Mouse (Mus musculus): ENCODE measurements around the gene Hdhd3.

The Hdhd3 gene

DNA sequence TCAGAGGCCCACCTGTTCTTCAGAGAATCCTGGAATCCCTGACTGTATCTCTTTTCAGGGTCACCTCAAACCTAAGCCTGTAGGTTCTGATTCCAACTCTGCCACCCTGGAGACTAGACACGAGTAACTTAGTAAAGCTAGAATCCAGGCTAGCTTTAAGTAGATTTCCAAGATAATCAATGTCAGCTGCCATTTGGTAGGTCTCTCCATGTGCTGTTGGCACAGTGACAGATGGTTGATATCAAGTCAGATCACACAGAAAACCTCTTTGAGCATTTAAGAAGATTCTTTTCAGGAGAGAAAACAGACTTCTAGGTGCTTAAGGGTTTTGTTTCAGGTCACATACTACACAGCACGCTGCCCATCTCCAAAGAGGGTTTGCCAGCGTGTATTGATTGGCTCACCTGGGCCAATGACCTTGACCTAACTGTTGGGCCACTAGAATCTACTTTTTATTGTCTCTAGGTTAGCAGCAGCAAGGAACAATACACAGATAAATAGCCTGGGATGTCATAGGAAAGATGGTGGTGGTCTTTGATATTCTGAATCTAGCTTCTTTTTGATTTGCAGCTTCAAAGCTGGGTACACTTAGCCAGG is at the start of gene Hdhd3:
Hdhd3 (minus strand) TSS at position 94 of the 597 bp plus-strand sequence.
- DNase-seq (ENCODE audit: extremely low read depth, low read depth, low spot score), result no peak

DNA sequence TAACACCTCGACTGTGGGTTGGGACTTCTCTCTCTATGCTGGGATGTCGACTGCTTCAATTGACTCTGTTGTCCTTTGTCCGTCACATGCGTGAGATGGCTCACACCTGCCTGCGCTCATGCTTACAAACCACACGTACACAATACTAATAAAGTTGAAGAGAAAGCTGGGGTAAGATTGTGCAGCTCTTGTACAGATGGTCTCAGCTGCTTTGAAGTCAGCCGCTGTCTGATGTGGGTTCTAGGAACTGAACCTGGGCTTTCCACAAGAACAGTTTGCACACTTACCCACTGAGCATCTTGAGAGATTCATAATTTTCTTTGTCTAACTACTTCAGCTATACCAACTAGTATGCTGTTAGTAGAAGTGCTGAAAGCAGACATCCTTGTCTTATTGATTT is 48.7 kb upstream of the Hdhd3 start:
- DNase-seq (ENCODE audit: extremely low read depth, low read depth, low spot score), result no peak

DNA sequence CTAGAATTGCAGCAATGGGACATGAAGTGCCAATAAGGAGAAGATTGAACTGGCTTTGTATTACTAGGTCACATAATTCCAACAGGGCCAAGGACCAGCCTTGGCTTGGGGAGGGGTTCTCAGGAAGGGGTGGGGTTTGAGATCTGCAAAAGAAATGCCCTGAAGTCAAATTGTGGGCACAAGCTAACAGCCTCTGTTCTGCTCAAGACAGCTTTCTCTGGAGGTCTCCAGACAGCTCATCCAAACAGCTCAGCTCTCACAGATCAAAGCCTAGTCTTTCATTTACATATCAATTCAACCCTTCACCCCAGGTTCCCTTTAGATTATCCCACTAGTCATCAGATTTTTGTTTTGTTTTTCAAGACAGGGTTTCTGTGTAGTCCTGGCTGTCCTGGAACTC is 41.5 kb upstream of the Hdhd3 start:
- DNase-seq (ENCODE audit: extremely low read depth, low read depth, low spot score), result no peak

GRCm38 (mm10) chr4:62543782-62544181 is 40.5 kb upstream of the Hdhd3 start:
- DNase-seq (ENCODE audit: extremely low read depth, low read depth, low spot score), result no peak

DNA sequence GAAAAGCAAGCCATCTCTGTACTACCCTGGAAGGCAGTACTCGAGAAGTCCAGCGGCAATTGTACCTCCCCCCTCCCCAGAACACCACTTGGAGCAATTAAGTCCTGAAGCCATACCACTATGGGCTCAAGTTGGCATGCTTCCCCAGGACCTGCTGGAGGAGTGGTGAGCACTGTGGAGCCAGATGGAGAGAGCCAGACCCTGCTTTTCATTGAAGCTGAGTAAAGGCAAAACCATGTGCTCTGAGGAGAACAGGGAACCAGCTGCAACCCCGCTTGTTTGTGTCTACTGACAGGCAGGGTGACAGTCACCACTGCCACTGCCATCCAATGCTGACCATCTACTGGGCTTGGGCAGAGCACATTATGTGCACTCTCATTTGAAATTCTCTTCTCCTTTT is 38.5 kb upstream of the Hdhd3 start:
- no peak for DNase-seq (ENCODE audit: extremely low read depth, low read depth, low spot score)

GRCm38 (mm10) chr4:62533729-62534128 is 30.5 kb upstream of the Hdhd3 start:
- no peak for DNase-seq (ENCODE audit: extremely low read depth, low read depth, low spot score)

- DNase-seq (ENCODE audit: extremely low read depth, low read depth, low spot score), result no peak
Measured at GRCm38 (mm10) chr4:62527655-62528054, 24.4 kb upstream of the Hdhd3 start.

DNA sequence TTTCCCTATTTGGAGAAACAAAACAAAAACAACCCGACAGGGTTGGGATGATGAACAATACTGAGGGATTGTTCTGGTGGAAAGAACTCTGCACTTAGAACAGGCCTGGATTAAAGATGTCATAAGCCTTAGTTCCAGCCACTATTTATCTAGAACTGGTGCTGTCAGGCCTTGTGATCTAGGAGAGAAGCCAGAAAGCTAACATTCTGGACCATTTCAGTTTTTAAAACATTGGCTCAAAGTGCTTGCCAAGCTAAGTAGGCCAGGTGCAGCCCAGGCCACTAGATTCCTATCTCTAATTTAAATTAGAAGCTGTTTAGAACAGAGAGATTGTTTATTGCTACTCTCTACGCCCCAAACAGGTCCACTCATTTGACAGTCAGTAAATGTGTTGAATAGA is 23.0 kb upstream of the Hdhd3 start:
- no peak for DNase-seq (ENCODE audit: extremely low read depth, low read depth, low spot score)

GRCm38 (mm10) chr4:62525489-62525811 is 22.2 kb upstream of the Hdhd3 start:
- no peak for DNase-seq (ENCODE audit: extremely low read depth, low read depth, low spot score)

DNA sequence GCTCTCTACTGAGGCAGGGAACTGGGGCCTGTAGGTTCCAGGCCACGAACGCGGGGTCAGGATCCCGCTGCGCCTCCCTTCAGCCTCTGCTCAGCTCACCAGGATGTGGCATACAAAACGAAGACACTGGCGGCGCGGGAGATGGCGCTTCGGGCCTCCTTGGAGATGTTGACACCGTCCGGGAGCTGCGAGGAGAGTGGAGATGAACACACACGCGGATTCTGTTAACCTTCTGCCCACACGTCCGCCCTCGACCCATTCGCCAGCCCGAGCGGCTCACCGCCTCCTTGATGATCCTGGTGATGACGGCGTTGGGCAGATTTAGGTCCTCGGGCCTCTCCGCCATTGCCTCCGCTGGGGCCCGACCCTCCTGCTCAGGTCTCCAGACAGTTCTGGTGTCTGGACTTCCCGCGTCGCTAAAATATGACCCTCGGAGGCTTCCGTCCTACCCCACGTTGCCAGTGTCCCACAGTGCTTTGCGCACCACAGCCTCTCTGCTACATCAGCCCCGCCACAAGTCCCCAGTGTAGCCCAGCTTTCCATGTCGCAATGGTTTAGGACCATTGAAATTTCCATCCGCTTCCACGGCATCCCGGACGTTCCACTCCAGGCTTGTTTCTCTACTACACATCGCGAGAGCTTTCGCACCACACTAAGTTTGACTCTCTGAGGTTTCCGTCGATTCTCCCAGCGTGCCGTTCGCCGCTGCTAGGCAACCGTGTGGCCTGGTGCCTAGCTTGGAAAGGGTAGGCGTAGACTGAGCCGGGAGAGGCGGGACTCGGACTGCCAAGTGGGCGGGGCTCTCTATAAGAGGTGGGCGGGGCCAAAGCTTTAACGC is 21.6 kb upstream of the Hdhd3 start, which contains the start of the genes Pole3 and 4933430I17Rik:
Pole3 (minus strand) TSS at position 418 of the 838 bp plus-strand sequence.
4933430I17Rik (plus strand) TSS at position 719 of the 838 bp plus-strand sequence.
- no peak for DNase-seq (ENCODE audit: extremely low read depth, low read depth, low spot score)

GRCm38 (mm10) chr4:62520892-62521400 is 17.7 kb upstream of the Hdhd3 start:
- no peak for DNase-seq (ENCODE audit: extremely low read depth, low read depth, low spot score)

GRCm38 (mm10) chr4:62519849-62520233 is 16.6 kb upstream of the Hdhd3 start, which contains the start of gene Alad:
TSS of gene Alad (minus strand) at chr4:62519918.
- DNase-seq (ENCODE audit: extremely low read depth, low read depth, low spot score), result no peak

DNA sequence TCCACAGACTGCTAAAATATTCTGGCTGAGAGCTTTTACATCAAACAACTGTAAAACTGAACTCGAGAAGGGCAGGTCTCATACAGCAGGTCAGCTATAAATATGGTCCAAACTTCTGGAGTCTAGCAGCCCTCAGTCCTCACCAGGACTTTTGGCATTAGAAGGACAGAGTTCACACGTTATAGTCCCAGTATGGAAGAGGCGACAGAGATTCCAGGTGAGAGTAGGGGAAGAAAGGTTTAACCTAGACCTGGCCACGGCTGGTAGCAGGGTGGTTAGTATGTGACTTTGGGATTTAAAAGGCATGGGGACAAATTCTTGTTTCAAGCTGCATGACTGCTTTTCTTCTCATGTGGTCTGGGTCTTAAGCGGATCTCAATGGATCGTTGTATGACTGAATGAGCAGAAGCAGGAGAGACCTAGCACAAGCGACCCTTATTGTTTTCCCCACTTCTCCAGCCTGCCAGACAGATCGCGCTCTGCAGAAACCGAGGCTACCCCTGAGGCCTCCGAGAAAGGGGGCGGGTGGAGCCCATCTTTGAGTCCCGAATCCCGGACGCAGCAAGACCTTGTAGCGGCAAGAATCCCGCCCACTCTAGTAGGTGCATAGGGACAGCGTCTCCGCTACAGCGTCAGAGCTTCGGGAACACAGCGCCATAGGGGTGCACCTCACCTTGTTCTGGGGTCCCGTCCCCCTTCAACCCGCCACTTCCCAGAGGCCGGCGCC is 16.0 kb upstream of the Hdhd3 start:
- DNase-seq (ENCODE audit: extremely low read depth, low read depth, low spot score), result no peak

GRCm38 (mm10) chr4:62518416-62519121 is 15.3 kb upstream of the Hdhd3 start:
- no peak for DNase-seq (ENCODE audit: extremely low read depth, low read depth, low spot score)

DNA sequence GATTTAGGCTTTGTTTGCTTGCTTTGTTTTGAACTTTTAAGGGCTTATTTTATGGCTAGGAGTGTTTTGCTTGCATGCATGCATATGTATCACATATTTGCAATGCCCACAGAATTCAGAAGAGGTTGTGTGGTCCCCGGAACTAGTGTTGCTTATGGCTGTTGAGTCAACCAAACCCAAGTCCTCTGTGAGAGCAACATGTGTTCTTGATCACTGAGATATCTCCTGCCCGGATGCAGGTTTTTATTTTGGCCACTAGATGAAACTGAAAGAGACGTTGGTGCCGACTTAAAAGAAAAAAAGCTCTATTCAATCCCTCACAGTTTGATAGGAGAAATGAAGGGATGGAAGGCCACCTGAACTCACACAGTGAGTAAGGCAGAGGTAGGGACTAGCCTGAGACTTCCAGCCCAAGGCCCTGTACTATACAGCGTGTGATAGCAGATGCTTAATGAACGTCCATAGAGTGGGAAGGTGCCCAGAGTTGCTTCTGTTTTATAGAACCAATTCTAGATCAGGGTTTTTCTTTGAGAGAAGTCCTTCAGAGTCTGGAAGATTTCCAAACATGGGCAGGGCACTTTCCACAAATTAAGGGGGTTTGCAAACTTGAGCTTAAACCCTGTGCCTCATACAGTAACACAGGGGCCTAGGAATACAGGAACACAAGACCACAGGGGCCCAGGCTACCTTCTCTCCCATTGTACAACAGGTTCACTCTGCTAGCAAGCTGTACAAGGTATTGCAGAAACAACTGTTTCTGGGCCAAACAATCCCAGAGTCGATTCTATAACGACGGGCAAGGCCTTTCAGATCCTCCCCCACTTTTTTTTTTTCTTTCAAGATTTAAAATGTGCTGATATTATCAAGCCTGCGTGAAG is 14.5 kb upstream of the Hdhd3 start:
- DNase-seq (ENCODE audit: extremely low read depth, low read depth, low spot score), result no peak

- DNase-seq (ENCODE audit: extremely low read depth, low read depth, low spot score), result no peak
Measured at GRCm38 (mm10) chr4:62517046-62517445, 13.8 kb upstream of the Hdhd3 start.

DNA sequence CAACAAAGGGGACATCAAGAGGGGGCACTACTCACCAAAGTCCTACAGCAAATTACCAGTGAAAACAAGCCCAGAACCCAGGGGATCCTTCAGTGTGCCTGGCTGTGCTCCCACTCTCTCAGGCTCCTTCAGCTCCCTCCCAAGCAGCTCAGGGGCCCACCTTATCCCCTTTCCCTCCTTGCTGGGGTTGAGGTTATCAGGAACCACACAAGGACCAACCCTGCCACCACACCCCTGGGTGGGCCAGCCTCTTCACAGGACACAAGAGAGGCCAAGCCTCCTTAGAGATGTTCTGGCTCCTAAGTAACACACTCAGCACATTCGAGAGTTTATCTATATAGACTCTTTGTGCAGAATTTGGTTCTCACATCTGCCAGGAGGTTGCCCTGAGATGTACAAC is 13.3 kb upstream of the Hdhd3 start:
- no peak for DNase-seq (ENCODE audit: extremely low read depth, low read depth, low spot score)

DNA sequence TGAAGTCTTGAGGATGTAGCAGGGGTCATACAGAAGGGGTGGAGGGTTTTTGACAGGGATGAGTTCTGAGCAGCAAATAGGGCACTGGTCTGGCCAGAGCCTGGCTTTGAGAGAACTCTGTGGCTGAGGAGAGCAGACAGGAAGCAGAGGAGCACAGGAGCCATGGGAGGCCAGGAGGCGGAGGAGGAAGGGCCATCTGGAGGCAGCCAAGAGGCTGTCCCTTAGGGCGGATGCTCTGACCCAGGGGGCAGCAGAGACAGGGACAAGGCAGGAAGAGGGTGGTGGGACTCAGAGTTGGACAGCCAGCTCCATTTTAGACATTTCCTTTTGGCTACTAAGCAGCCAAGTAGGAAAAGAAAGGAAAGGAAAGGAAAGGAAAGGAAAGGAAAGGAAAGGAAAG is 12.8 kb upstream of the Hdhd3 start:
- DNase-seq (ENCODE audit: extremely low read depth, low read depth, low spot score), result no peak

DNA sequence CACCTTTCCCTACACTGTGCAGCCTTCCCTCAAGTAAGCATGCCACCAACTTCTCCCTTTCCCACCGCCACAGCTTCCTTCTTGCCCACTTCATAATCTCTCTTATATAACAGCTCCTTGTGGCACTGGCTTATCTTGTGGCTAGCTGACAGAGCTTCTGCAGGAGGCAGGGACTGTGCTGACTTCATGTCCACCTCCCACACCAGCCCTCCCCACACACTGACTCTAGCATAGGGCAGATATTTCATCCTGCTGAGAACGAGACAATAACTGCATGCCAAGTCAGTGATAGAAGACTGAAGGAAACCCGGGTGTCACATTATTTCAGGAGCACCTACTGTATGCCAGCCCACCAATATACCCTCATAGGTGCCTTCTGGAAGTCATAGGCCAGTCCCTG is 12.2 kb upstream of the Hdhd3 start:
- DNase-seq (ENCODE audit: extremely low read depth, low read depth, low spot score), result no peak

GRCm38 (mm10) chr4:62514995-62515394 is 11.7 kb upstream of the Hdhd3 start:
- no peak for DNase-seq (ENCODE audit: extremely low read depth, low read depth, low spot score)

Data from fat pad, adult 2 months (tissue).